Mouse (Mus musculus) lung, embryonic 15.5 days (tissue): ENCODE data around the gene Lysmd1. TPM values are rescaled to one million over a fixed set of nuclear protein-coding genes. Genes with fewer than 3 reads are reported as not detected.

ENCODE experiments used
- ATAC-seq: fragments of 200-750 bp; cut with Nextera tagmentation; 2 replicates; pipeline ENCODE4 v1.8.0; 2017; ENCODE audit warnings: moderate number of reproducible peaks, borderline replicate concordance; ENCODE audit not compliant: low FRiP score, low TSS enrichment; ENCODE audit errors: extremely low read depth
- H3K27ac ChIP-seq: fragments of 300-500 bp; sonication (generic); 2 replicates; pipeline ENCODE4 v1.5.1; 2015; ENCODE audit warnings: moderate library complexity, mild to moderate bottlenecking, inconsistent platforms
- H3K27me3 ChIP-seq: fragments of 300-500 bp; sonication (generic); 2 replicates; pipeline ENCODE4 v1.6.1; 2015; ENCODE audit warnings: inconsistent platforms
- H3K36me3 ChIP-seq: fragments of 300-500 bp; sonication (generic); 2 replicates; pipeline ENCODE4 v1.6.1; 2015; ENCODE audit warnings: inconsistent platforms
- H3K4me1 ChIP-seq: fragments of 300-500 bp; sonication (generic); 2 replicates; pipeline ENCODE4 v1.6.1; 2015; ENCODE audit warnings: inconsistent platforms
- H3K4me2 ChIP-seq: fragments of 300-500 bp; sonication (generic); 2 replicates; pipeline ENCODE4 v1.6.1; 2015; ENCODE audit warnings: inconsistent platforms, mild to moderate bottlenecking, moderate library complexity
- H3K4me3 ChIP-seq: fragments of 300-500 bp; sonication (generic); 2 replicates; pipeline ENCODE4 v1.5.1; 2015; ENCODE audit warnings: mild to moderate bottlenecking, inconsistent platforms
- H3K9ac ChIP-seq: fragments of 300-500 bp; sonication (generic); 2 replicates; pipeline ENCODE4 v1.6.1; 2015; ENCODE audit warnings: inconsistent platforms
- H3K9me3 ChIP-seq: fragments of 300-500 bp; sonication (generic); 2 replicates; pipeline ENCODE4 v1.6.1; 2016; ENCODE audit warnings: inconsistent platforms
- WGBS: fragments of 180-500 bp; shearing (Covaris S2); methylation state at CpG from one replicate; pipeline ENCODE4 v1.1.7; 2015; 5-methylcytosine and 5-hydroxymethylcytosine counted together
- microRNA-seq: library from miRNA; unstranded; fragments of <30 nt; microRNA quantifications from one replicate; pipeline ENCODE4, GENCODE M21; 2016
- polyA plus RNA-seq: library from polyadenylated mRNA; unstranded; fragments of >200 nt; fragmentation: Nextera tagmentation; extraction: Ambion mirVana; gene quantifications from 2 replicates; pipeline ENCODE4 v1.2.1, GENCODE M21; 2015

Gene Lysmd1
- polyA plus RNA-seq, 1 experiment from 2014 or later: 14.9 TPM

DNA sequence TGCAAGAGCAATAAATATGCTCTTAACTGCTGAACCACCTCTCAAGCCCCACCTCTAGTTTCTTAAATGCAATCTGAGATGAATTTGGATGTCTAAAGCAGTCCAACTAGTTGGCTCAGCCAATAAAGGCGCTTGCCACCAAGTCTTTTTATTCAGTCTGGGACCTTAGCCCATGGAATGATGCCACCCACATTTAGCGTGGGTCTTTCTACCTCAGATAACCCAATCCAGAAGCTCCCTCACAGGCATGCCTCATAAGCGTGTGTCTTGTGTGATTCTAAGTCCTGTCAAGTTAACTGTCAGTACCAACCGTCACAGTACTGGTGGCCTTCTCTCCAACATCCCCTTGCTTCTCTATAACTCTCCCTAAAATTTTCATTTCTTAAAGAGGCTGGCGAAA is 45.1 kb downstream of the Lysmd1 start:
- no peaks in the 10 kb centered on the region for H3K9me3 ChIP-seq
- peaks cover 6% of the 10 kb centered on the region for H3K36me3 ChIP-seq
- H3K4me3 ChIP-seq: no peak overlapping the region
- peaks cover 2% of the 10 kb centered on the region; the same call in 1 of the 2 replicates for H3K27me3 ChIP-seq
- no peak overlapping the region for H3K9ac ChIP-seq
- no peak overlapping the region for H3K4me2 ChIP-seq
- H3K27ac ChIP-seq: no peak overlapping the region
- peaks cover 2% of the 10 kb centered on the region; the same call in 1 of the 2 replicates for H3K4me1 ChIP-seq
- no peak for ATAC-seq
- WGBS: 79% methylated on average over 5 of the region's 5 CpGs

DNA sequence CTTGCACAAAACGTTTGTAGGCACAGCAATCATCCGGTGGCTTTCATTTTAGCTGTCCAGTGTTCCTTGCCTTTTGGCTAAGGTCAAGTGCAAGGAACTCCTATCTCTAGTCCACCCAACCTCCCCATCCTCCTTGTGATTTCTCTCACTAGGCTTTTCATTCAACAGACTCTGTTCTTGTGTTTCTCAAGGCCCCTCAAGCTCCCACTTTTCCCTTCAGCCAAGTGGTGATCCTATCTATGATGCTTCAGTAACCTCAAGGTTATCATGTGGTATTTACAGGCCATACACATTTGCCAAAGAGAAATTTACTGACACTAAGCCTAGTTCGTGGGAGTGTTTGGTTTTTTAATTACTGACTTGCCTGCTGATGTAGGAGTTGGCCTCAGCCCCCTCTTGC is 46.0 kb downstream of the Lysmd1 start:
- no peak overlapping the region for H3K4me2 ChIP-seq
- H3K9ac ChIP-seq: no peak overlapping the region
- WGBS: 51% methylated on average over 3 of the region's 3 CpGs
- no peak overlapping the region for H3K4me3 ChIP-seq
- no peak for ATAC-seq
- peaks cover 15% of the 10 kb centered on the region for H3K36me3 ChIP-seq
- no peaks in the 10 kb centered on the region for H3K9me3 ChIP-seq
- H3K27ac ChIP-seq: no peak overlapping the region
- no peaks in the 10 kb centered on the region for H3K27me3 ChIP-seq
- no peaks in the 10 kb centered on the region for H3K4me1 ChIP-seq

DNA sequence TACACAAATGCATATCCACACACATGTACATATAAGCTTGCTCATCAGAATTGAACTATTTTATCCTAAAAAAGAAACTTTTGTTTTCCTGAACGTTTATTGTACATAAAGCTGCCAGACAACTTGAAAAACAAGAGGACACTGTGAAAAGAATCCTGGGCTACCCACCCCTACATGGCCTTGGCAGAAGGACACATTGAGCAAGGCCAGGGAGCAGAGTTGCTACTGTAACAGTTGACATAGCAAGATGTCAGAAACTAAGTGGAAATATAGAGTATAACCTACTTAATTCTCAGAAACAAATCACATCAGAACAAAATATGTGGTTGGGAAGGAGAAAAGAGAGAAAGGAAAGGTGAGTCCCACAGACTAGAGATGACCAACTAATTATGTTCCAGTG is 48.0 kb downstream of the Lysmd1 start:
- Histone ChIP-seq H3K36me3 (peaks cover 25% of the 10 kb centered on the region), H3K4me2 (no peak overlapping the region), H3K27me3 (no peaks in the 10 kb centered on the region), H3K4me3 (no peak overlapping the region), H3K27ac (no peak overlapping the region), H3K4me1 (no peaks in the 10 kb centered on the region), H3K9me3 (no peaks in the 10 kb centered on the region), H3K9ac (no peak overlapping the region)
- ATAC-seq: no peak
- 54% methylated on average over 1 of the region's 1 CpGs for WGBS

DNA sequence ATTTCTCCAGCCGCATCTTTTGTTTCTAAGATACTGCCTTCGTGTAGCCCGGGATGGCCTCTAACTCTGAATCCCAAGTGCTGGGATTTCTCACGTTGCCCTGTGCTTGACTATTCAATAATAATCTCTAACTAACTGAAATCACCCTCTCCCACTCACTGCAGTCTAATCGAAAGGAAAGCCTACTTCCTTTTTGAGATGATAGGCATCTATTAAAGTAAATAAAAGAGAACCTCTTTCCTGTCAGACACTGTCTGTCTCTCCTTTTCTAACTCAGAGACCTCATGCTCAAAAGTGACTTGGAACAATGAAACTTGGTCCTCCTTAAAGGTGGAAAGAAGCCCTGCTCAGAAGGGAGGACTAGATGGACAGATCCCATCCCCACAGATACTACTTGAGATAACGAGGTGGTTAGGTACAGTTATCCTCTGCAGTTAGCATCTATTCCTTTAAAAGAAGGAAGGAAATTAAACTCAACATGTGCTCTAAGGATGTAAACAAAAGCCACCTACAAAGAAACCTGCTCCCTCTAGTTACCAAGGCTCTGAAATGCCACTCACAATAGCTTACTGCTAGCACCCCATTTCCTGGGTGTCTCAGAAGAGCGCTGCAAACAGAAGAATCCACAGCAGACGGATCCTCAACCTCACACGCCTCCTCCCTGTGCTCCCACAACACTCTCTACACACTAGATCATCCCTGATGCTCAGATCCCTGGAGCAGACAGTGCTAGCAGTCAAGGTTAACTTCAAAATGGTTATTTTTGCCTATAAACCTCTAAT is 51.1 kb downstream of the Lysmd1 start:
- H3K9ac ChIP-seq: no peak overlapping the region
- H3K27me3 ChIP-seq: no peaks in the 10 kb centered on the region
- peaks cover 56% of the 10 kb centered on the region for H3K36me3 ChIP-seq
- WGBS: 76% methylated on average over 9 of the region's 9 CpGs
- H3K4me1 ChIP-seq: no peaks in the 10 kb centered on the region
- no peak overlapping the region for H3K4me3 ChIP-seq
- ATAC-seq: no peak
- no peak overlapping the region for H3K4me2 ChIP-seq
- no peaks in the 10 kb centered on the region for H3K9me3 ChIP-seq
- H3K27ac ChIP-seq: no peak overlapping the region

DNA sequence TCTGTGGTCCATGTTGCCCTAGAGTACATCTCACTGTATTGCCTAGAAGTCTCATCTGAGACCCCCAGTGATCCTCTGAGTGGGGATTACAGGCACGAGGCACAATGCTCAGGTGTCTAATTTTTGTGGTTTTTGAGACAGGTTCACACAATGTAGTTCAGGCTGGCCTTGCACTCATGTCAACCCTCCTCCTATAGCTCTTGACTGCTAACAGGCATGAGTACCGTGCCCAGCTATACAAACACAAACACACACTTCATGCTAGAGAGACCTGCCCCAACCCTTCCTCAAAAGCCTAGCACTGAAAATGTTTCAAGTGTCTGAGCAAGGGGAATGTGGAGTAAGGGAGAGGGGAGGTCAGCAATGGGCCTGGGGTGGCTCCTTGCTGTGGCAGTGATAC is 52.2 kb downstream of the Lysmd1 start:
- ATAC-seq: peak; percentile 31; the same call in 1 of the 2 replicates
- no peaks in the 10 kb centered on the region for H3K4me1 ChIP-seq
- no peaks in the 10 kb centered on the region for H3K9me3 ChIP-seq
- no peaks in the 10 kb centered on the region for H3K27me3 ChIP-seq
- H3K27ac ChIP-seq: no peak overlapping the region
- no peak overlapping the region for H3K9ac ChIP-seq
- H3K4me2 ChIP-seq: no peak overlapping the region
- H3K4me3 ChIP-seq: no peak overlapping the region; the same call in 1 of the 2 replicates
- WGBS: 68% methylated on average over 2 of the region's 2 CpGs
- H3K36me3 ChIP-seq: peaks cover 62% of the 10 kb centered on the region

DNA sequence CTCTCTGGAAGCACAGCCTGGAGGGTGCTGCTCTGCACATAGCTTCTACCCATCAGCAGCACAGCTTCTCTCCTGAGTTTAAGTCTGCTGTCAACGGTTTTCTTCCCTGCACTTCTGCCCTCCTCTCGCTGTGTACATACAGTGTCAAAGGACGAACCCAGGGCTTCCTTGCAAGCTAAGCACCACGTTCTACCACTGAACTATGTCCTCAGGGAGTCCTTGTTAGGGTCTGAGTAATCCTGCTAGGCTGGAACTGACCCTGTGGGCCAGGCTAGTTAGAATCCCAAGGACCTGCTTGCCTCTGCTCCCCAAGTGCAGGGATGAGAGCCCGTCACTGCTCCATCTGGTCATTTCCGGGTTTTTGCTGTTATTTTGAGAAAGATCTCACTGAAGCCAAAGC is 53.0 kb downstream of the Lysmd1 start:
- no peak for ATAC-seq
- Histone ChIP-seq H3K9ac (no peak overlapping the region), H3K36me3 (peaks cover 64% of the 10 kb centered on the region), H3K4me1 (no peaks in the 10 kb centered on the region), H3K4me2 (no peak overlapping the region), H3K27ac (no peak overlapping the region), H3K27me3 (no peaks in the 10 kb centered on the region), H3K9me3 (no peaks in the 10 kb centered on the region), H3K4me3 (no peak overlapping the region)
- WGBS: 74% methylated on average over 6 of the region's 6 CpGs

Small RNA genes within 50 kb of the gene (microRNA-seq; reads per million reads assigned to microRNA genes)
- gene Mir8099-1: not detected

Other genes starting within 250 kb of the Lysmd1 start
- 336 and 350 TPM in 2 replicates for gene Psmb4, start 247.1 kb upstream of the Lysmd1 start, polyA plus RNA-seq
- gene Selenbp1, start 201.0 kb upstream of the Lysmd1 start, polyA plus RNA-seq: 216 and 237 TPM in 2 replicates
- gene Rfx5, start 180.0 kb upstream of the Lysmd1 start, polyA plus RNA-seq: 9.5 and 9.8 TPM in 2 replicates
- 20.5 and 21.8 TPM in 2 replicates for gene Pi4kb, start 159.4 kb upstream of the Lysmd1 start, polyA plus RNA-seq
- gene Zfp687, start 118.6 kb upstream of the Lysmd1 start, polyA plus RNA-seq: 22.0 and 22.9 TPM in 2 replicates
- 239 and 245 TPM in 2 replicates for gene Psmd4, start 91.5 kb upstream of the Lysmd1 start, polyA plus RNA-seq
- gene Pip5k1a, start 27.2 kb upstream of the Lysmd1 start, polyA plus RNA-seq: 17.2 and 18.1 TPM in 2 replicates
- 163 and 165 TPM in 2 replicates for gene Vps72, start 23.1 kb upstream of the Lysmd1 start, polyA plus RNA-seq
- gene Tmod4, start 9.6 kb upstream of the Lysmd1 start, polyA plus RNA-seq: 1.3 and 2.1 TPM in 2 replicates
- gene Scnm1, start 77 bp upstream of the Lysmd1 start, polyA plus RNA-seq: 64.0 and 71.4 TPM in 2 replicates
- 4.0 and 4.5 TPM in 2 replicates for gene Tnfaip8l2, start 8.3 kb downstream of the Lysmd1 start, polyA plus RNA-seq
- 3.6 and 3.8 TPM in 2 replicates for gene Sema6c, start 26.4 kb downstream of the Lysmd1 start, polyA plus RNA-seq
- gene Gabpb2, start 83.8 kb downstream of the Lysmd1 start, polyA plus RNA-seq: 9.9 and 11.2 TPM in 2 replicates
- gene Cdc42se1, start 94.6 kb downstream of the Lysmd1 start, polyA plus RNA-seq: 111 and 115 TPM in 2 replicates
- gene Mllt11, start 98.1 kb downstream of the Lysmd1 start, polyA plus RNA-seq: 10.7 and 11.6 TPM in 2 replicates
- 0.32 and 0.60 TPM in 2 replicates for gene Gm128, start 107.5 kb downstream of the Lysmd1 start, polyA plus RNA-seq
- 4.0 and 4.1 TPM in 2 replicates for gene Bnipl, start 117.1 kb downstream of the Lysmd1 start, polyA plus RNA-seq
- gene Mindy1, start 147.3 kb downstream of the Lysmd1 start, polyA plus RNA-seq: 38.1 and 41.6 TPM in 2 replicates
- gene Prune1, start 148.0 kb downstream of the Lysmd1 start, polyA plus RNA-seq: 21.0 and 23.9 TPM in 2 replicates
- 1.6 and 2.3 TPM in 2 replicates for gene Anxa9, start 173.1 kb downstream of the Lysmd1 start, polyA plus RNA-seq
- 201 and 203 TPM in 2 replicates for gene Cers2, start 180.7 kb downstream of the Lysmd1 start, polyA plus RNA-seq
- 35.7 and 40.4 TPM in 2 replicates for gene Setdb1, start 223.1 kb downstream of the Lysmd1 start, polyA plus RNA-seq